19 mouse cellular contexts compared by ENCODE assay signal in the genomic region with DNA sequence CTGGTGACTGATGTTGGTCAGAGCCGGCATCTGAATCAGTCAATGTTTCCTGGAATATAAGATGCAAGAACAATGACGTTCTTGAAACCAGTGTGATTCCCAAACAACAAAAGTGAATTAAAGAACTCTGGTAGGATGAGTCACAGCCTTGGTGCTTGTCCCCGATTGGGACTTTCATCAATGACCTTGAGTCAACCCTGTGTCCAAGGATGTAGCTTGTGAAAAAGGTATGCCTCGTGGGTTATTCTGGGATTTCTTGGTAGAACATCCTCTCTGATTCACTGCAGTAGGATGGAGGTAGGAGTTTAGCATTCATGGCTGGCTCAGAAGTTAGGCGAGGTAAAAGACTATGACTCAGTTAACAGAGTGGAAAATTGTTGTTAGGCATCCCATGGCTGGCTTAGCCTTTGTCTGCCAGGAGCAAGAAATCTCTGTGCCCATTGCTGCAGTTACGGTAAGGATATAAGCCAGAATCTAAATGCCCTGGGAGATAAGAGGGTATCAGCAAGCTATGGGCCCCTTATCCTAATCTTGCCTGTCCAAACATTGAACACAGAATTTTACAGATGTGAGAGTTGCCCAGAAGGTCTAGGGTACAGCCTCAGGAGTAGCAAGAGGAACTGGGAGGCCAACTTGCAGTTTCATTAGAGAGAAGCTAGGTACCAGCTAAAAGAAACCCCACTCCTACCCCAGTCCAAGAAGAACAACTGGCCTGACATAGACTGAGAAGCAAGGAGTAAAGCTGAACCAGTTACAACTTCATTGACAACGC. TPM values are rescaled to one million over a fixed set of nuclear protein-coding genes. Genes with fewer than 3 reads are reported as not detected.
DNase-seq lines count a peak whose midpoint lies in the region; ATAC-seq and TF ChIP-seq lines count a peak whose summit lies in the region.
"Had no signal": no experiment of that assay in that cellular context is flagged by ENCODE, and none has a peak within 500 bp of the region (broad histone marks: within the 10 kb centered on the region; RNA-seq: fewer than 3 reads in every experiment).

No protein-coding gene starts in this region.

- DNase-seq in right cerebral cortex, adult 18-20 months = peak; percentile 41
- no peak for DNase-seq in right cerebral cortex, postnatal 14 days
- DNase-seq in ZHBTc4 (ENCODE audit: low read depth, low spot score) = peak; percentile 20
- DNase-seq in liver, embryonic 14.5 days (ENCODE audit: low read depth in 3 of 3, low spot score in 3 of 3) = no peak
- peak; percentile 62 for DNase-seq in splenic B cell, adult 2 months (ENCODE audit: low read depth, low spot score)
- no peak for DNase-seq in heart, postnatal 10 days
- no peak for DNase-seq in cerebellum, adult 11 months
- DNase-seq: adrenal gland, adult 8-10 months; gastrocnemius, adult 2 months; kidney, adult 18-20 months; kidney, postnatal 36 days; layer of hippocampus, postnatal 36 days; spleen, adult 18-20 months had no signal

- no peak overlapping the region for H3K27ac ChIP-seq in liver, embryonic 14.5 days
- no peak overlapping the region for H3K27ac ChIP-seq in hindbrain, embryonic 13.5 days
- H3K27ac ChIP-seq: embryonic facial prominence, embryonic 13.5 days; forebrain, embryonic 12.5 days; gastrocnemius, adult 2 months; midbrain, embryonic 12.5 days had no signal

- intact Hi-C loops in heart, postnatal 10 days (cut with DNase I) = no loop called here

- WGBS in liver, embryonic 14.5 days (ENCODE audit: insufficient replicate concordance) = 56% methylated on average over 7 of the region's 7 CpGs
- 93% methylated on average over 7 of the region's 7 CpGs for WGBS in hindbrain, embryonic 13.5 days

- H3K27me3 ChIP-seq in liver, embryonic 14.5 days (ENCODE audit: control insufficient read depth, insufficient read depth, low read length) = no peaks in the 10 kb centered on the region
- no peaks in the 10 kb centered on the region for H3K27me3 ChIP-seq in splenic B cell, adult 2 months (ENCODE audit: control insufficient read depth, insufficient read depth, low read length, poor library complexity, severe bottlenecking)
- H3K27me3 ChIP-seq in hindbrain, embryonic 13.5 days = no peaks in the 10 kb centered on the region
- H3K27me3 ChIP-seq: embryonic facial prominence, embryonic 13.5 days; forebrain, embryonic 12.5 days; hindbrain, embryonic 12.5 days; midbrain, embryonic 12.5 days had no signal

- H3K9me3 ChIP-seq in liver, embryonic 14.5 days (ENCODE audit: control insufficient read depth, low read length) = no peaks in the 10 kb centered on the region
- H3K9me3 ChIP-seq in hindbrain, embryonic 13.5 days = no peaks in the 10 kb centered on the region
- H3K9me3 ChIP-seq: embryonic facial prominence, embryonic 13.5 days; forebrain, embryonic 12.5 days; hindbrain, embryonic 12.5 days; midbrain, embryonic 12.5 days had no signal

- peaks cover 15 to 36% of the 10 kb centered on the region in 2 experiments for H3K4me1 ChIP-seq in liver, embryonic 14.5 days (replicated peaks; ENCODE audit: control insufficient read depth in 2 of 2, insufficient read depth in 2 of 2, low read length in 1 of 2)
- H3K4me1 ChIP-seq in hindbrain, embryonic 13.5 days (replicated peaks) = peaks cover 37% of the 10 kb centered on the region

- no peak overlapping the region for H3K4me2 ChIP-seq in liver, embryonic 14.5 days (ENCODE audit: low read depth)
- H3K4me2 ChIP-seq in hindbrain, embryonic 13.5 days = no peak overlapping the region
- H3K4me2 ChIP-seq: embryonic facial prominence, embryonic 13.5 days; forebrain, embryonic 12.5 days; heart, embryonic 11.5 days; hindbrain, embryonic 12.5 days; midbrain, embryonic 12.5 days had no signal

- TF ChIP-seq EP300 in liver, embryonic 14.5 days (IDR thresholded peaks at IDR 0.05; ENCODE audit: low read depth) = peak; percentile 79

- H3K36me3 ChIP-seq in liver, embryonic 14.5 days (replicated peaks; ENCODE audit: control insufficient read depth, insufficient read depth, low read depth) = no peaks in the 10 kb centered on the region
- H3K36me3 ChIP-seq in splenic B cell, adult 2 months (ENCODE audit: control insufficient read depth, insufficient read depth, low read length, poor library complexity, severe bottlenecking) = no peaks in the 10 kb centered on the region
- no peaks in the 10 kb centered on the region for H3K36me3 ChIP-seq in hindbrain, embryonic 13.5 days
- H3K36me3 ChIP-seq: embryonic facial prominence, embryonic 13.5 days; forebrain, embryonic 12.5 days; hindbrain, embryonic 12.5 days; midbrain, embryonic 12.5 days had no signal

- ATAC-seq in liver, embryonic 14.5 days (ENCODE audit: insufficient read depth) = peak; percentile 18; the same call in 1 of the 2 replicates
- ATAC-seq in hindbrain, embryonic 13.5 days (ENCODE audit: low FRiP score) = no peak

- no peak overlapping the region for H3K9ac ChIP-seq in liver, embryonic 14.5 days (replicated peaks)
- no peak overlapping the region for H3K9ac ChIP-seq in hindbrain, embryonic 13.5 days
- H3K9ac ChIP-seq: embryonic facial prominence, embryonic 13.5 days; forebrain, embryonic 12.5 days; hindbrain, embryonic 12.5 days; midbrain, embryonic 12.5 days had no signal

- TF ChIP-seq CTCF in liver, embryonic 14.5 days (IDR thresholded peaks at IDR 0.05; ENCODE audit: low read depth) = no peak

- H3K4me3 ChIP-seq in liver, embryonic 14.5 days (ENCODE audit: insufficient read depth in 1 of 2, low read depth in 2 of 2, low read length in 2 of 2) = no peak overlapping the region
- H3K4me3 ChIP-seq in hindbrain, embryonic 13.5 days = no peak overlapping the region
- H3K4me3 ChIP-seq: embryonic facial prominence, embryonic 13.5 days; forebrain, embryonic 12.5 days; gastrocnemius, adult 2 months; hindbrain, embryonic 12.5 days; midbrain, embryonic 12.5 days had no signal

RNA-seq across cellular contexts. Expression of a gene that starts 55.9 kb away (rescaled TPM):
- polyA plus RNA-seq in liver, embryonic 14.5 days (2012; rRNA removed) = 1.8 and 3.2 TPM in 2 replicates
- polyA plus RNA-seq in liver, embryonic 14.5 days (2014; fragmentation: Nextera tagmentation; extraction: Ambion mirVana) = 12.8 and 13.5 TPM in 2 replicates
- total RNA-seq in heart, postnatal 10 days (2021) = 10 to 100 TPM; 22.0 to 24.5 TPM
- 118 TPM in 2 replicates for polyA plus RNA-seq in hindbrain, embryonic 13.5 days (2015; fragmentation: Nextera tagmentation; extraction: Ambion mirVana)

Comparison
In these comparisons a context has a peak if more than half of its experiments do, and no peak if none do; other contexts are left out.
1. DNase-seq: peak in right cerebral cortex, adult 18-20 months (single experiment), ZHBTc4 (single experiment) and splenic B cell, adult 2 months (single experiment); none in right cerebral cortex, postnatal 14 days (single experiment), liver, embryonic 14.5 days (0 of 3), heart, postnatal 10 days (0 of 2) and cerebellum, adult 11 months (single experiment).